Mouse (Mus musculus) neural tube, embryonic 14.5 days (tissue): ENCODE measurements around the gene Gm27021. TPM values are rescaled to one million over a fixed set of nuclear protein-coding genes. Genes with fewer than 3 reads are reported as not detected.

Experiments
- ATAC-seq: fragments of 200-750 bp; cut with Nextera tagmentation; 2 replicates; pipeline ENCODE4 v1.8.0; 2017; ENCODE audit warnings: low read depth, mild to moderate bottlenecking, moderate TSS enrichment, moderate library complexity
- H3K27ac ChIP-seq: fragments of 300-500 bp; sonication (generic); 2 replicates; pipeline ENCODE4 v1.5.1; 2014; ENCODE audit warnings: low read depth, mild to moderate bottlenecking, control low read depth, low read length, moderate library complexity, mixed read lengths
- H3K27me3 ChIP-seq: fragments of 300-500 bp; sonication (generic); 2 replicates; pipeline ENCODE4 v1.6.1; 2014; ENCODE audit warnings: low read length; ENCODE audit not compliant: control insufficient read depth, insufficient read depth
- H3K36me3 ChIP-seq: fragments of 300-500 bp; sonication (generic); 2 replicates; pipeline ENCODE4 v1.6.1; 2014; ENCODE audit warnings: low read length, mixed read lengths; ENCODE audit not compliant: control insufficient read depth, insufficient read depth
- H3K4me1 ChIP-seq: fragments of 300-500 bp; sonication (generic); 2 replicates; pipeline ENCODE4 v1.6.1; 2014; ENCODE audit warnings: low read length; ENCODE audit not compliant: control insufficient read depth, insufficient read depth
- H3K4me2 ChIP-seq: fragments of 300-500 bp; sonication (generic); 2 replicates; pipeline ENCODE4 v1.6.1; 2014; ENCODE audit warnings: mild to moderate bottlenecking, low read depth, low read length, control low read depth
- H3K4me3 ChIP-seq: fragments of 300-500 bp; sonication (generic); 2 replicates; pipeline ENCODE4 v1.5.1; 2014; ENCODE audit warnings: low read depth, low read length, control low read depth, mixed read lengths
- H3K9ac ChIP-seq: fragments of 300-500 bp; sonication (generic); replicated peaks from 2 replicates; pipeline ENCODE4 v1.6.1; 2014; ENCODE audit warnings: low read depth, mild to moderate bottlenecking, control low read depth, low read length, mixed read lengths
- H3K9me3 ChIP-seq: fragments of 300-500 bp; sonication (generic); 2 replicates; pipeline ENCODE4 v1.6.1; 2016; ENCODE audit warnings: low read length; ENCODE audit not compliant: control insufficient read depth
- WGBS: fragments of 180-500 bp; shearing (Covaris S2); extraction: QIAGEN DNeasy Blood & Tissue Kit; methylation state at CpG from one replicate; pipeline ENCODE4 v1.1.7; 2014; 5-methylcytosine and 5-hydroxymethylcytosine counted together
- polyA plus RNA-seq: library from polyadenylated mRNA; unstranded; fragments of >200 nt; fragmentation: Nextera tagmentation; extraction: Ambion mirVana; gene quantifications from 2 replicates; pipeline ENCODE4 v1.2.1, GENCODE M21; 2014

Gm27021 gene
- polyA plus RNA-seq, 1 experiment from 2014 or later, result 8.4 TPM

- Histone ChIP-seq H3K9me3 (no peaks in the 10 kb centered on the region), H3K27ac (no peak overlapping the region), H3K27me3 (no peaks in the 10 kb centered on the region; the same call in 1 of the 2 replicates), H3K9ac (no peak overlapping the region), H3K4me1 (no peaks in the 10 kb centered on the region), H3K4me2 (no peak overlapping the region), H3K4me3 (no peak overlapping the region), H3K36me3 (no peaks in the 10 kb centered on the region)
- 93% methylated on average over 7 of the region's 7 CpGs for WGBS
- ATAC-seq, result no peak
Observed at GRCm38 (mm10) chr8:120688511-120688910, 20.6 kb upstream of the Gm27021 start.

GRCm38 (mm10) chr8:120687786-120688185, 19.9 kb upstream of the Gm27021 start:
- H3K4me2 ChIP-seq, result no peak overlapping the region
- no peak overlapping the region for H3K9ac ChIP-seq
- H3K4me3 ChIP-seq, result no peak overlapping the region
- ATAC-seq, result no peak
- no peaks in the 10 kb centered on the region; the same call in 1 of the 2 replicates for H3K27me3 ChIP-seq
- 79% methylated on average over 8 of the region's 8 CpGs for WGBS
- no peaks in the 10 kb centered on the region for H3K9me3 ChIP-seq
- H3K4me1 ChIP-seq, result no peaks in the 10 kb centered on the region
- no peak overlapping the region for H3K27ac ChIP-seq
- no peaks in the 10 kb centered on the region for H3K36me3 ChIP-seq

- H3K4me2 ChIP-seq, result no peak overlapping the region
- H3K4me1 ChIP-seq, result no peaks in the 10 kb centered on the region
- no peaks in the 10 kb centered on the region for H3K9me3 ChIP-seq
- no peak overlapping the region for H3K9ac ChIP-seq
- no peak overlapping the region for H3K27ac ChIP-seq
- 88% methylated on average over 5 of the region's 5 CpGs for WGBS
- ATAC-seq, result no peak
- H3K27me3 ChIP-seq, result no peaks in the 10 kb centered on the region; the same call in 1 of the 2 replicates
- H3K36me3 ChIP-seq, result no peaks in the 10 kb centered on the region
- no peak overlapping the region for H3K4me3 ChIP-seq
Observed at GRCm38 (mm10) chr8:120686576-120686975, 18.7 kb upstream of the Gm27021 start.

GRCm38 (mm10) chr8:120686051-120686450, 18.2 kb upstream of the Gm27021 start:
- no peaks in the 10 kb centered on the region; the same call in 1 of the 2 replicates for H3K27me3 ChIP-seq
- 84% methylated on average over 13 of the region's 13 CpGs for WGBS
- ATAC-seq, result no peak
- no peak overlapping the region for H3K4me2 ChIP-seq
- no peak overlapping the region for H3K4me3 ChIP-seq
- no peaks in the 10 kb centered on the region for H3K4me1 ChIP-seq
- H3K27ac ChIP-seq, result no peak overlapping the region
- H3K9ac ChIP-seq, result no peak overlapping the region
- H3K9me3 ChIP-seq, result no peaks in the 10 kb centered on the region
- no peaks in the 10 kb centered on the region for H3K36me3 ChIP-seq

- no peak overlapping the region for H3K9ac ChIP-seq
- H3K4me3 ChIP-seq, result no peak overlapping the region
- no peaks in the 10 kb centered on the region for H3K4me1 ChIP-seq
- no peaks in the 10 kb centered on the region for H3K9me3 ChIP-seq
- H3K4me2 ChIP-seq, result no peak overlapping the region
- WGBS, result 77% methylated on average over 8 of the region's 8 CpGs
- no peaks in the 10 kb centered on the region; the same call in 1 of the 2 replicates for H3K27me3 ChIP-seq
- no peak for ATAC-seq
- H3K36me3 ChIP-seq, result no peaks in the 10 kb centered on the region
- no peak overlapping the region for H3K27ac ChIP-seq
Observed at GRCm38 (mm10) chr8:120685591-120685990, 17.7 kb upstream of the Gm27021 start.

GRCm38 (mm10) chr8:120685097-120685496, 17.2 kb upstream of the Gm27021 start:
- no peak overlapping the region for H3K4me3 ChIP-seq
- no peak overlapping the region for H3K9ac ChIP-seq
- H3K36me3 ChIP-seq, result no peaks in the 10 kb centered on the region
- H3K9me3 ChIP-seq, result no peaks in the 10 kb centered on the region
- H3K4me2 ChIP-seq, result no peak overlapping the region
- no peaks in the 10 kb centered on the region; the same call in 1 of the 2 replicates for H3K27me3 ChIP-seq
- H3K4me1 ChIP-seq, result no peaks in the 10 kb centered on the region
- H3K27ac ChIP-seq, result no peak overlapping the region
- ATAC-seq, result no peak
- 78% methylated on average over 5 of the region's 5 CpGs for WGBS

- Histone ChIP-seq H3K4me1 (no peaks in the 10 kb centered on the region), H3K4me2 (no peak overlapping the region), H3K27me3 (no peaks in the 10 kb centered on the region; the same call in 1 of the 2 replicates), H3K36me3 (no peaks in the 10 kb centered on the region), H3K9me3 (no peaks in the 10 kb centered on the region), H3K9ac (no peak overlapping the region), H3K27ac (no peak overlapping the region), H3K4me3 (no peak overlapping the region)
- no peak for ATAC-seq
- WGBS, result 70% methylated on average over 5 of the region's 5 CpGs
Observed at GRCm38 (mm10) chr8:120684082-120684481, 16.2 kb upstream of the Gm27021 start.

GRCm38 (mm10) chr8:120683602-120684001, 15.7 kb upstream of the Gm27021 start:
- Histone ChIP-seq H3K4me2 (no peak overlapping the region), H3K4me1 (no peaks in the 10 kb centered on the region), H3K27me3 (no peaks in the 10 kb centered on the region; the same call in 1 of the 2 replicates), H3K4me3 (no peak overlapping the region), H3K9ac (no peak overlapping the region), H3K9me3 (no peaks in the 10 kb centered on the region), H3K27ac (no peak overlapping the region), H3K36me3 (no peaks in the 10 kb centered on the region)
- no peak for ATAC-seq
- WGBS, result 12% methylated on average over 10 of the region's 10 CpGs

GRCm38 (mm10) chr8:120681113-120681512, 13.2 kb upstream of the Gm27021 start:
- 85% methylated on average over 10 of the region's 10 CpGs for WGBS
- H3K27me3 ChIP-seq, result no peaks in the 10 kb centered on the region
- no peak overlapping the region for H3K27ac ChIP-seq
- H3K4me2 ChIP-seq, result no peak overlapping the region
- no peaks in the 10 kb centered on the region for H3K9me3 ChIP-seq
- ATAC-seq, result no peak
- no peak overlapping the region for H3K9ac ChIP-seq
- H3K4me1 ChIP-seq, result no peaks in the 10 kb centered on the region
- no peaks in the 10 kb centered on the region for H3K36me3 ChIP-seq
- H3K4me3 ChIP-seq, result no peak overlapping the region
